Mouse (Mus musculus): ENCODE data around the gene Mras. TPM values are rescaled to one million over a fixed set of nuclear protein-coding genes. Genes with fewer than 3 reads are reported as not detected.

Gene Mras
- total and polyA plus RNA-seq, 3 experiments: 0.17 TPM; not detected in 2

DNA sequence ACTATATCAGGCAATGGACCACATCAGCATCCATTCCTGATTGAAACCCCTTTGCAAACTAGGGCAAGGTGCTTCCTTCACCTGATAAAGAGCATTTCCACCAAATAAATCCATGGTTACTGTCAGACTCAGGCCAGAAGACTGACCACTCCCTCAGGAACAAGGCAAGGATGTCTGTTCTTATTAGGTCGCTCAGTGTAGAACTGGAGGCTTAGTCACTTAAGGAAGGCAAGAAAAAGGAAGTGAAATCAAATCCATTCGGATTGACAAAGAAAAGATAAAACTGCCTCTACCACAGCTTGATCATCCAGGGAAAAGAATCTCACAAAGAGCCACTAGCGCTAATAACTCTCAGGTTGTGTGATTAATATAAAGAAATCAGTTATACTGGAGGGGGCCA is 27.9 kb downstream of the Mras start:
- no peak overlapping the region for H3K4me3 ChIP-seq (ENCODE audit: control insufficient read depth in 1 of 2, insufficient read depth in 1 of 2, low read depth in 2 of 2, low read length in 2 of 2)
- peaks cover 0 to 2% of the 10 kb centered on the region in 2 experiments; a peak in 3 of 4 replicates for H3K27me3 ChIP-seq (ENCODE audit: control insufficient read depth in 1 of 2, insufficient read depth in 2 of 2, low read length in 2 of 2)
- H3K36me3 ChIP-seq (ENCODE audit: control insufficient read depth in 1 of 2, insufficient read depth in 2 of 2, low read length in 2 of 2): no peaks in the 10 kb centered on the region
- no peak overlapping the region for H3K9ac ChIP-seq (ENCODE audit: control insufficient read depth, low read depth, low read length, poor library complexity, severe bottlenecking)
- no peaks in the 10 kb centered on the region for H3K9me3 ChIP-seq (replicated peaks; ENCODE audit: insufficient read depth, low read length)
- no peak for TF ChIP-seq ZKSCAN1 (IDR thresholded peaks at IDR 0.05; ENCODE audit: low read depth, low read length)
- no peak for TF ChIP-seq JUND (IDR thresholded peaks at IDR 0.05; ENCODE audit: low read depth, low read length)
- TF ChIP-seq ZNF384 (IDR thresholded peaks at IDR 0.05; ENCODE audit: low read depth, low read length): no peak
- TF ChIP-seq POLR2AphosphoS2 (IDR thresholded peaks at IDR 0.05; ENCODE audit: low read length): no peak
- no peak for TF ChIP-seq RCOR1 (IDR thresholded peaks at IDR 0.05; ENCODE audit: low read depth, low read length)
- no peak for TF ChIP-seq MAZ (IDR thresholded peaks at IDR 0.05; ENCODE audit: low read depth, low read length)
- TF ChIP-seq CHD2 (IDR thresholded peaks at IDR 0.05; ENCODE audit: low read length): no peak
- no peak for TF ChIP-seq SMC3 (IDR thresholded peaks at IDR 0.05; ENCODE audit: low read depth, low read length)
- no peak for TF ChIP-seq SIN3A (IDR thresholded peaks at IDR 0.05; ENCODE audit: low read length)
- TF ChIP-seq MEF2A (IDR thresholded peaks at IDR 0.05; ENCODE audit: extremely low read depth, insufficient replicate concordance, low read depth, low read length, poor library complexity, severe bottlenecking): no peak
- TF ChIP-seq USF2 (IDR thresholded peaks at IDR 0.05; ENCODE audit: borderline replicate concordance in 1 of 2, insufficient read depth in 1 of 2, low read depth in 1 of 2, low read length in 2 of 2): no peak
- H3K79me2 ChIP-seq (ENCODE audit: control insufficient read depth, insufficient read depth, low read length, poor library complexity): no peaks in the 10 kb centered on the region
- H3K4me1 ChIP-seq (ENCODE audit: control insufficient read depth in 1 of 2, insufficient read depth in 2 of 2, low read length in 2 of 2): no peaks in the 10 kb centered on the region
- no peak overlapping the region for H3K27ac ChIP-seq (ENCODE audit: control insufficient read depth, low read depth, low read length)
- no peak for DNase-seq (ENCODE audit: low read depth, low spot score)

DNA sequence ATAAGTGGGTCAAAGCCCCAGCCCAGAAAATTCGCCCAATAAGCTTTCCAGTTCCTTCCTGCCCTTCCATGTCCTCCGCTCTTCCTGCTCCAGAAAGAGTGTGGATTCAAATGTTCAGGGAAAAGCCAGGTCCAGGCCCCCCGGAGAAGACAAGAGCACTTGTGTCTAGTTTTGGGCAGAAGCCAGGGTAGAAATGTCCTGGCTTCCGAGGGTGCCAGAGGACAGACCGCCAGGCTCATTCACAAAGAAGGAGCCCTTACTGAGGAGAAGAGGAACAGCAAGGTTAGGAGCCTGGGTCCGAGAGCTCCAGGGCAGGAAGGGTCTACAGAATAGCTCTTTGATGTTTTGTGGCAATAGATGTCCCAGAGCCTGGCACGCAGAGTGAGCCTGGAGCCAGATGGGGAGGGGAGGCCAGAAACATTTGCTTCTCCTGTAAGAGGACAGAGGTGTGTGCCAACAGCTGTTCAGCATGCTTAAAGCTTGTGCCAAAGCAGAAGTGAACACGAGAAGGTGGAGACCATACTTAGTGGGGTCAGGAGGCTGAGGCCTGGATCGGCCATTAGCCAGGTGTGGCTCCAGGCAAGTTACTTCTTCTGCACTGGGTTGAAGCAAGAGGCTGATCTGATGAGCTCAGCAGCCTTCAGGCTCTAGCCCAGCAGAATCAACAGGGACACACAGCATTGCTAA is 35.8 kb downstream of the Mras start:
- H3K27me3 ChIP-seq (ENCODE audit: control insufficient read depth in 1 of 2, insufficient read depth in 2 of 2, low read length in 2 of 2): peaks cover 0 to 5% of the 10 kb centered on the region in 2 experiments; a peak in 2 of 4 replicates
- no peak overlapping the region for H3K9ac ChIP-seq (ENCODE audit: control insufficient read depth, low read depth, low read length, poor library complexity, severe bottlenecking)
- no peaks in the 10 kb centered on the region for H3K4me1 ChIP-seq (ENCODE audit: control insufficient read depth in 1 of 2, insufficient read depth in 2 of 2, low read length in 2 of 2)
- no peaks in the 10 kb centered on the region for H3K79me2 ChIP-seq (ENCODE audit: control insufficient read depth, insufficient read depth, low read length, poor library complexity)
- TF ChIP-seq NELFE (IDR thresholded peaks at IDR 0.05; ENCODE audit: low read depth, low read length) (no peak), RAD21 (IDR thresholded peaks at IDR 0.05; ENCODE audit: low read depth, low read length) (no peak)
- no peak overlapping the region for H3K4me3 ChIP-seq (ENCODE audit: control insufficient read depth in 1 of 2, insufficient read depth in 1 of 2, low read depth in 2 of 2, low read length in 2 of 2)
- DNase-seq (ENCODE audit: low read depth, low spot score): no peak
- no peaks in the 10 kb centered on the region for H3K36me3 ChIP-seq (ENCODE audit: control insufficient read depth in 1 of 2, insufficient read depth in 2 of 2, low read length in 2 of 2)
- H3K9me3 ChIP-seq (replicated peaks; ENCODE audit: insufficient read depth, low read length): no peaks in the 10 kb centered on the region
- H3K27ac ChIP-seq (ENCODE audit: control insufficient read depth, low read depth, low read length): no peak overlapping the region

DNA sequence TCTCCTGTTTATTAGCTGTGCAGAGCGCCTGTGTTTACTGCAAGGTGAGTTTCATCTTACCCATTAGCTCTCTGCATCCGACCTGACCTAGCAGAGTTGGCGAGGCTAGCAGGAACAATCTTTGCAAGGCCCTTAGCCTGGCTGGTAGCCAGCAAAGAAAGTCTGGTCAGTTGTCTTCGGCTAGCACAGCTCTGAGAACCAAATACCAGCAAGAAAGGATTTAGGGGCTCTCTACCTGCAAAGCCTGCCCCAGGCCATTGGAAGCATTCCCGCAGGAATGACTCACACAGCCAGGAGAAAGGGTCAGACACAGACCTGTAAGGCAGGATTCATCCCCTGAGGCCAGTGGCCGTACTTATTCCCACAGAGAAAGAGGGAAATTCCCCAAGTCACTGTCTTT is 36.4 kb downstream of the Mras start:
- Histone ChIP-seq H3K4me3 (ENCODE audit: control insufficient read depth in 1 of 2, insufficient read depth in 1 of 2, low read depth in 2 of 2, low read length in 2 of 2) (no peak overlapping the region), H3K9me3 (replicated peaks; ENCODE audit: insufficient read depth, low read length) (no peaks in the 10 kb centered on the region), H3K36me3 (ENCODE audit: control insufficient read depth in 1 of 2, insufficient read depth in 2 of 2, low read length in 2 of 2) (no peaks in the 10 kb centered on the region), H3K27me3 (ENCODE audit: control insufficient read depth in 1 of 2, insufficient read depth in 2 of 2, low read length in 2 of 2) (peaks cover 0 to 5% of the 10 kb centered on the region in 2 experiments; a peak in 2 of 4 replicates), H3K4me1 (ENCODE audit: control insufficient read depth in 1 of 2, insufficient read depth in 2 of 2, low read length in 2 of 2) (no peaks in the 10 kb centered on the region), H3K9ac (ENCODE audit: control insufficient read depth, low read depth, low read length, poor library complexity, severe bottlenecking) (no peak overlapping the region), H3K27ac (ENCODE audit: control insufficient read depth, low read depth, low read length) (no peak overlapping the region), H3K79me2 (ENCODE audit: control insufficient read depth, insufficient read depth, low read length, poor library complexity) (no peaks in the 10 kb centered on the region)
- no peak for DNase-seq (ENCODE audit: low read depth, low spot score)
- TF ChIP-seq EP300 (IDR thresholded peaks at IDR 0.05; ENCODE audit: low read depth in 1 of 2, low read length in 2 of 2): no peak
- no peak for TF ChIP-seq NELFE (IDR thresholded peaks at IDR 0.05; ENCODE audit: low read depth, low read length)
- TF ChIP-seq GABPA (IDR thresholded peaks at IDR 0.05; ENCODE audit: low read depth, low read length): no peak
- no peak for TF ChIP-seq MAX (IDR thresholded peaks at IDR 0.05; ENCODE audit: low read length)
- no peak for TF ChIP-seq ELF1 (IDR thresholded peaks at IDR 0.05; ENCODE audit: low read depth, low read length)
- TF ChIP-seq HCFC1 (IDR thresholded peaks at IDR 0.05; ENCODE audit: low read depth, low read length): no peak
- TF ChIP-seq MAFK (IDR thresholded peaks at IDR 0.05; ENCODE audit: borderline replicate concordance, low read depth, low read length): no peak
